Mouse (Mus musculus): ENCODE measurements around the gene Gale. TPM values are rescaled to one million over a fixed set of nuclear protein-coding genes. Genes with fewer than 3 reads are reported as not detected.
A peak's percentile ranks its signal among the peaks of the same experiment; 100 is the strongest.
"Not testable (repeated sequence)": the region's sequence is repeated elsewhere in the genome, so short reads cannot be mapped to it uniquely, and the experiment has no call there.

Gale gene
- polyA plus RNA-seq, 1 experiment from 2014 or later, result 82.5 TPM

GRCm38 (mm10) chr4:135928376-135928775 is 35.2 kb upstream of the Gale start:
- Histone ChIP-seq H3K4me2 (replicated peaks) (no peak overlapping the region), H3K4me1 (replicated peaks) (0 out of 2 replicates have a peak, but pooled peaks cover 3% of the 10 kb centered on the region), H3K27me3 (replicated peaks) (no peaks in the 10 kb centered on the region), H3K36me3 (peaks cover 14% of the 10 kb centered on the region; the same call in 1 of the 2 replicates), H3K4me3 (replicated peaks) (no peak overlapping the region), H3K9ac (no peak overlapping the region), H3K9me3 (no peaks in the 10 kb centered on the region), H3K27ac (no peak overlapping the region)
- no peak for ATAC-seq
- 87% methylated on average over 9 of the region's 9 CpGs for WGBS

GRCm38 (mm10) chr4:135929405-135929804 is 34.1 kb upstream of the Gale start:
- H3K9me3 ChIP-seq, result no peaks in the 10 kb centered on the region
- no peaks in the 10 kb centered on the region for H3K27me3 ChIP-seq (replicated peaks)
- no peak overlapping the region for H3K4me2 ChIP-seq (replicated peaks)
- H3K4me3 ChIP-seq (replicated peaks), result no peak overlapping the region
- H3K36me3 ChIP-seq, result 0 out of 2 replicates have a peak, but pooled peaks cover 18% of the 10 kb centered on the region
- peak; percentile 76 for ATAC-seq
- whole genome bisulfite sequencing, result 67% methylated on average over 5 of the region's 5 CpGs
- 0 out of 2 replicates have a peak, but pooled peaks cover 3% of the 10 kb centered on the region for H3K4me1 ChIP-seq (replicated peaks)
- H3K27ac ChIP-seq, result peak overlapping the region; percentile 73
- H3K9ac ChIP-seq, result no peak overlapping the region

- Histone ChIP-seq H3K36me3 (0 out of 2 replicates have a peak, but pooled peaks cover 18% of the 10 kb centered on the region), H3K9ac (no peak overlapping the region), H3K4me1 (replicated peaks) (0 out of 2 replicates have a peak, but pooled peaks cover 3% of the 10 kb centered on the region), H3K4me3 (replicated peaks) (no peak overlapping the region), H3K27me3 (replicated peaks) (no peaks in the 10 kb centered on the region), H3K9me3 (no peaks in the 10 kb centered on the region), H3K27ac (peak overlapping the region; percentile 36; the same call in 1 of the 2 replicates), H3K4me2 (replicated peaks) (no peak overlapping the region)
- ATAC-seq, result peak; percentile 72
- WGBS, result 62% methylated on average over 9 of the region's 9 CpGs
Measured at GRCm38 (mm10) chr4:135929828-135930227, 33.7 kb upstream of the Gale start.

GRCm38 (mm10) chr4:135930239-135930638 is 33.3 kb upstream of the Gale start:
- peak overlapping the region; percentile 36; the same call in 1 of the 2 replicates for H3K27ac ChIP-seq
- no peak overlapping the region for H3K9ac ChIP-seq
- 0 out of 2 replicates have a peak, but pooled peaks cover 18% of the 10 kb centered on the region for H3K36me3 ChIP-seq
- H3K4me2 ChIP-seq (replicated peaks), result no peak overlapping the region
- H3K27me3 ChIP-seq (replicated peaks), result no peaks in the 10 kb centered on the region
- no peak overlapping the region for H3K4me3 ChIP-seq (replicated peaks)
- ATAC-seq, result no peak
- H3K4me1 ChIP-seq (replicated peaks), result 0 out of 2 replicates have a peak, but pooled peaks cover 3% of the 10 kb centered on the region
- WGBS, result 91% methylated on average over 8 of the region's 8 CpGs
- H3K9me3 ChIP-seq, result no peaks in the 10 kb centered on the region

- 69% methylated on average over 5 of the region's 5 CpGs for WGBS
- Histone ChIP-seq H3K4me2 (replicated peaks) (no peak overlapping the region), H3K27me3 (replicated peaks) (no peaks in the 10 kb centered on the region), H3K9me3 (no peaks in the 10 kb centered on the region), H3K4me1 (replicated peaks) (no peaks in the 10 kb centered on the region), H3K9ac (no peak overlapping the region), H3K36me3 (0 out of 2 replicates have a peak, but pooled peaks cover 14% of the 10 kb centered on the region), H3K27ac (no peak overlapping the region), H3K4me3 (replicated peaks) (no peak overlapping the region)
- ATAC-seq, result no peak
Measured at GRCm38 (mm10) chr4:135931832-135932231, 31.7 kb upstream of the Gale start.

GRCm38 (mm10) chr4:135934708-135935500 is 28.6 kb upstream of the Gale start:
- Histone ChIP-seq H3K4me3 (replicated peaks) (no peak overlapping the region), H3K27ac (no peak overlapping the region), H3K36me3 (0 out of 2 replicates have a peak, but pooled peaks cover 14% of the 10 kb centered on the region), H3K4me2 (replicated peaks) (no peak overlapping the region), H3K9ac (no peak overlapping the region), H3K4me1 (replicated peaks) (no peaks in the 10 kb centered on the region), H3K27me3 (replicated peaks) (no peaks in the 10 kb centered on the region), H3K9me3 (no peaks in the 10 kb centered on the region)
- peak; percentile 34; the same call in 1 of the 2 replicates for ATAC-seq
- whole genome bisulfite sequencing, result 65% methylated on average over 12 of the region's 12 CpGs

- Histone ChIP-seq H3K9ac (no peak overlapping the region), H3K4me3 (replicated peaks) (no peak overlapping the region), H3K27ac (no peak overlapping the region), H3K36me3 (peaks cover 17% of the 10 kb centered on the region; the same call in 1 of the 2 replicates), H3K9me3 (no peaks in the 10 kb centered on the region), H3K4me1 (replicated peaks) (no peaks in the 10 kb centered on the region), H3K27me3 (replicated peaks) (no peaks in the 10 kb centered on the region), H3K4me2 (replicated peaks) (no peak overlapping the region)
- ATAC-seq, result no peak
- WGBS, result 63% methylated on average over 5 of the region's 5 CpGs
Measured at GRCm38 (mm10) chr4:135935502-135935901, 28.0 kb upstream of the Gale start.

GRCm38 (mm10) chr4:135938858-135939257 is 24.7 kb upstream of the Gale start:
- Histone ChIP-seq H3K4me1 (replicated peaks) (no peaks in the 10 kb centered on the region), H3K36me3 (peaks cover 10% of the 10 kb centered on the region; the same call in 1 of the 2 replicates), H3K4me2 (replicated peaks) (no peak overlapping the region), H3K4me3 (replicated peaks) (no peak overlapping the region), H3K9ac (no peak overlapping the region), H3K27me3 (replicated peaks) (no peaks in the 10 kb centered on the region), H3K27ac (no peak overlapping the region), H3K9me3 (no peaks in the 10 kb centered on the region)
- ATAC-seq, result no peak
- 77% methylated on average over 7 of the region's 7 CpGs for WGBS

GRCm38 (mm10) chr4:135941026-135941425 is 22.5 kb upstream of the Gale start:
- not testable (repeated sequence) for H3K27ac ChIP-seq; ATAC-seq; H3K27me3 ChIP-seq (replicated peaks); H3K9me3 ChIP-seq; H3K4me3 ChIP-seq (replicated peaks); H3K4me1 ChIP-seq (replicated peaks); H3K4me2 ChIP-seq (replicated peaks); H3K9ac ChIP-seq
- WGBS, result 85% methylated on average over 8 of the region's 8 CpGs
- H3K36me3 ChIP-seq, result peaks cover 10% of the 10 kb centered on the region; the same call in 1 of the 2 replicates

- H3K9me3 ChIP-seq, result no peaks in the 10 kb centered on the region
- H3K4me1 ChIP-seq (replicated peaks), result peaks cover 6% of the 10 kb centered on the region
- 76% methylated on average over 6 of the region's 6 CpGs for WGBS
- H3K27ac ChIP-seq, result no peak overlapping the region
- H3K9ac ChIP-seq, result no peak overlapping the region
- no peak overlapping the region for H3K4me2 ChIP-seq (replicated peaks)
- H3K36me3 ChIP-seq, result peaks cover 10% of the 10 kb centered on the region; the same call in 1 of the 2 replicates
- H3K27me3 ChIP-seq (replicated peaks), result no peaks in the 10 kb centered on the region
- ATAC-seq, result no peak
- H3K4me3 ChIP-seq (replicated peaks), result no peak overlapping the region
Measured at GRCm38 (mm10) chr4:135942193-135942592, 21.3 kb upstream of the Gale start.

- no peak overlapping the region for H3K4me2 ChIP-seq (replicated peaks)
- 58% methylated on average over 4 of the region's 4 CpGs for WGBS
- H3K27ac ChIP-seq, result no peak overlapping the region
- H3K27me3 ChIP-seq (replicated peaks), result no peaks in the 10 kb centered on the region
- no peaks in the 10 kb centered on the region for H3K9me3 ChIP-seq
- peaks cover 10% of the 10 kb centered on the region; the same call in 1 of the 2 replicates for H3K36me3 ChIP-seq
- peaks cover 7% of the 10 kb centered on the region for H3K4me1 ChIP-seq (replicated peaks)
- no peak overlapping the region for H3K9ac ChIP-seq
- no peak overlapping the region for H3K4me3 ChIP-seq (replicated peaks)
- ATAC-seq, result no peak
Measured at GRCm38 (mm10) chr4:135943389-135943788, 20.1 kb upstream of the Gale start.

GRCm38 (mm10) chr4:135945706-135946105 is 17.8 kb upstream of the Gale start:
- Histone ChIP-seq H3K27ac (peak overlapping the region; percentile 76), H3K4me2 (replicated peaks) (peak overlapping the region; percentile 77), H3K4me3 (replicated peaks) (peak overlapping the region; percentile 88), H3K36me3 (peaks cover 5% of the 10 kb centered on the region; the same call in 1 of the 2 replicates), H3K4me1 (replicated peaks) (peaks cover 7% of the 10 kb centered on the region), H3K9ac (peak overlapping the region; percentile 41), H3K27me3 (replicated peaks) (no peaks in the 10 kb centered on the region), H3K9me3 (no peaks in the 10 kb centered on the region)
- ATAC-seq, result peak; percentile 41
- 70% methylated on average over 10 of the region's 10 CpGs for WGBS
